Mouse (Mus musculus) mesoderm, embryonic 11.5 days (tissue): ENCODE measurements around the gene Add1.

Experiments
- DNase-seq: peaks from one replicate; pipeline ENCODE4 v3.0.0-alpha.2; 2012; ENCODE audit warnings: low read depth, low spot score

Add1 gene

GRCm38 (mm10) chr5:34670280-34670679, 96.8 kb downstream of the Add1 start:
- no peak for DNase-seq
